Mouse (Mus musculus) hindbrain, postnatal 0 days (tissue): Measurements from ENCODE around the gene Slc25a47. TPM values are rescaled to one million over a fixed set of nuclear protein-coding genes. Genes with fewer than 3 reads are reported as not detected.

ENCODE experiments used
- ATAC-seq: fragments of 200-750 bp; cut with Nextera tagmentation; 2 replicates; pipeline ENCODE4 v1.8.0; 2017; ENCODE audit warnings: mild to moderate bottlenecking, moderate TSS enrichment, moderate library complexity
- DNase-seq: peaks from one replicate; pipeline ENCODE4 v3.0.0-alpha.2; 2015; ENCODE audit warnings: low spot score
- H3K27ac ChIP-seq: fragments of 300-500 bp; sonication (generic); 2 replicates; pipeline ENCODE4 v1.5.1; 2014; ENCODE audit warnings: mild to moderate bottlenecking
- H3K27me3 ChIP-seq: fragments of 300-500 bp; sonication (generic); 2 replicates; pipeline ENCODE4 v1.6.1; 2014; ENCODE audit warnings: low read length, mixed read lengths; ENCODE audit not compliant: insufficient read depth
- H3K36me3 ChIP-seq: fragments of 300-500 bp; sonication (generic); 2 replicates; pipeline ENCODE4 v1.6.1; 2014; ENCODE audit warnings: low read length, mixed read lengths; ENCODE audit not compliant: insufficient read depth
- H3K4me1 ChIP-seq: fragments of 300-500 bp; sonication (generic); 2 replicates; pipeline ENCODE4 v1.6.1; 2014; ENCODE audit warnings: antibody characterized with exemption, low read length, mixed read lengths; ENCODE audit not compliant: insufficient read depth
- H3K4me2 ChIP-seq: fragments of 300-500 bp; sonication (generic); 2 replicates; pipeline ENCODE4 v1.6.1; 2014; ENCODE audit warnings: low read depth, mild to moderate bottlenecking, low read length, moderate library complexity, mixed read lengths
- H3K4me3 ChIP-seq: fragments of 300-500 bp; sonication (generic); 2 replicates; pipeline ENCODE4 v1.5.1; 2014; ENCODE audit warnings: low read length
- H3K9ac ChIP-seq: fragments of 300-500 bp; sonication (generic); replicated peaks from 2 replicates; pipeline ENCODE4 v1.6.1; 2014; ENCODE audit warnings: mild to moderate bottlenecking, low read length, moderate library complexity, mixed read lengths
- H3K9me3 ChIP-seq: fragments of 300-500 bp; sonication (generic); 2 replicates; pipeline ENCODE4 v1.6.1; 2016; ENCODE audit warnings: low read length, mixed read lengths
- CTCF ChIP-seq: IDR thresholded peaks from 2 replicates; pipeline ENCODE4 v1.5.1; 2016; ENCODE audit warnings: antibody characterized with exemption, control low read depth, low read depth
- whole genome bisulfite sequencing: fragments of 180-500 bp; shearing (Covaris S2); extraction: QIAGEN DNeasy Blood & Tissue Kit; methylation state at CpG from one replicate; pipeline ENCODE4 v1.1.7; 2014; 5-methylcytosine and 5-hydroxymethylcytosine counted together
- polyA plus RNA-seq: library from polyadenylated mRNA; unstranded; fragments of >200 nt; fragmentation: Nextera tagmentation; extraction: Ambion mirVana; gene quantifications from 2 replicates; pipeline ENCODE4 v1.2.1, GENCODE M21; 2015
- total RNA-seq: library from RNA; depleted of rRNA; stranded (reverse); fragments of >200 nt; gene quantifications from 2 replicates; pipeline ENCODE4 v1.2.3, GENCODE M21; 2014

The Slc25a47 gene
- total and polyA plus RNA-seq, 2 experiments from 2014 or later: 6.7 to 13.7 TPM

GRCm38 (mm10) chr12:108857109-108857508, 21.3 kb downstream of the Slc25a47 start:
- H3K36me3 ChIP-seq: peaks cover 15% of the 10 kb centered on the region; the same call in 1 of the 2 replicates
- ATAC-seq (no peak), DNase-seq (no peak)
- WGBS: 81% methylated on average over 7 of the region's 7 CpGs
- H3K9me3 ChIP-seq: no peaks in the 10 kb centered on the region
- TF ChIP-seq CTCF: no peak
- no peak overlapping the region for H3K4me2 ChIP-seq
- H3K4me3 ChIP-seq: no peak overlapping the region
- no peaks in the 10 kb centered on the region for H3K4me1 ChIP-seq
- H3K9ac ChIP-seq: no peak overlapping the region
- no peaks in the 10 kb centered on the region for H3K27me3 ChIP-seq
- no peak overlapping the region for H3K27ac ChIP-seq

DNA sequence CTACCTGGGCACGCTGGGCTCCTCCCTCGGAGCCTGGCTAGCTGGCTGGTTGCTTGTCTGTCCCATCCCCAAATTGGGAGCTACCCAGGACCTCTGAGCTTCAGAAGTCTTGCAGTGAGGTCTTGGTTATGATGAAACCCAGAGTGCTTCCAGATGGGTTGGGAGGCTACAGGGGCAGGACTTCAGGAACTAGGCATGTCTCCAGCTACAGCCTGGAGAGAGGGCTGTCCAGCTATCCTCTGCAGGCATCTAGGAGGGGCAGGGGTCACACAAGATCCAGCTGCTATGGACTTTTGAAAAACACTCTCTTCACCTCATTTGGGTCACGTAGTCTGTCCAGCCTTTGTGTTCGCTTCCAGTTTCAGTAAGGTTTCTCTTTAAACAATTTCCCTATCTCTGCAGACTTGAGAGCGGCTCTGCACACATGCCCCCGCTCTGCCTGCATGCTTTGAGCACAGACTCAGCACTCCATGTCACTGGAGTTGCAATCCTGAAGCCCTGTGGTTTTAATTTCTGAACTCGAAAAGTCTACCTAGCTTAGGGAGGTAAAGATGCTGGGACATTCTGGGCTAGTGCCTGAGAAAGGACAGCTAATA, 21.8 kb downstream of the Slc25a47 start:
- H3K36me3 ChIP-seq: peaks cover 20% of the 10 kb centered on the region
- DNase-seq (no peak), ATAC-seq (no peak)
- H3K4me1 ChIP-seq: no peaks in the 10 kb centered on the region
- no peak overlapping the region for H3K4me3 ChIP-seq
- H3K27ac ChIP-seq: no peak overlapping the region
- no peaks in the 10 kb centered on the region for H3K9me3 ChIP-seq
- H3K9ac ChIP-seq: no peak overlapping the region
- TF ChIP-seq CTCF: no peak
- H3K4me2 ChIP-seq: no peak overlapping the region
- no peaks in the 10 kb centered on the region for H3K27me3 ChIP-seq
- 89% methylated on average over 7 of the region's 7 CpGs for WGBS

DNA sequence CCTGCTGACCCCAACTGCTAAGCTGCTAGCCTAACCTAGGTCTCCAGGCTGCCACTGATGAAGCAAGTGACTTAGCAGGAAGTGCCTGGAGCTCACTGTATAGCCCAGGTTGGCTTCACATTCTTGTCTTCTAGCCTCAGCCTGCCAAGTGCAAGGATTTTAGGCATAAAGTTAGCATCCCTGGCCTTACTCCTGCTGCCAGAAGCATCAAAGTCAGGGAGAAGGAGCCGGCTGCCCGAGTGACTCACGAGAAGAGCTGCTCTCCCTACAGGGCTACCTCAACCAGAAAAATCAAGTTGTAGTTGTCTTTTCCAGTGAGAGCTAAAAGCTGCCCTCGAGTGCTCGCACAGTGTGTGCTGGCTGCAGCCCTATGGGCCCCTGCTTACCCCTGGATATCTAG, 22.6 kb downstream of the Slc25a47 start:
- Histone ChIP-seq H3K36me3 (peaks cover 28% of the 10 kb centered on the region), H3K27me3 (no peaks in the 10 kb centered on the region), H3K9ac (no peak overlapping the region), H3K27ac (no peak overlapping the region), H3K9me3 (no peaks in the 10 kb centered on the region), H3K4me2 (no peak overlapping the region), H3K4me1 (no peaks in the 10 kb centered on the region), H3K4me3 (no peak overlapping the region)
- no peak for TF ChIP-seq CTCF
- WGBS: 87% methylated on average over 5 of the region's 5 CpGs
- no peak for ATAC-seq
- DNase-seq: no peak

DNA sequence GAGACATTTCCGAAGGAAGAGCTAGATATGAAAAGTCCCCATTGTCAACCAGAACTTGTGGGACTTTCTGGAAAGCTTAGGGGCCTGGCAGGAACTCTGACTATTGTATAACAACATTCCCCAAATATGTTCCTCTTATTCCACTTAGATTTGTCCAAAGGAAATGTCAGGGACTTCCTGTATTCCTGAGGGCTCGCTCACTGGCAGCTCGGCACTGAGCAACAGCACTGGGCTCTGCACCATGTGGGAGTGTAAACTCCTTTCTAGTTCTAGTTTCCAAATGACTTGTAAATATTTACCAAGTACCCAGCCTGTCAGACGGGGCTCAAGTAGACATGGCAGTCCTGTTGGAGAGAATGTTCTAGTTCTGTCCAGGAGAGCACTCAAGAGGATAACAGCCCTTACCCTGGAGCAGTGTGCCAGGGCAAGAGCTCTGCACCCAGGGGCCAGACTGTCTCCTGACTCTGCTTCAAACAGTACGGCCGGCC, 29.2 kb downstream of the Slc25a47 start:
- DNase-seq (no peak), ATAC-seq (no peak)
- no peak overlapping the region for H3K27ac ChIP-seq
- no peaks in the 10 kb centered on the region for H3K4me1 ChIP-seq
- H3K9me3 ChIP-seq: no peaks in the 10 kb centered on the region
- no peak for TF ChIP-seq CTCF
- no peaks in the 10 kb centered on the region for H3K27me3 ChIP-seq
- H3K36me3 ChIP-seq: peaks cover 81% of the 10 kb centered on the region
- 90% methylated on average over 6 of the region's 6 CpGs for WGBS
- H3K4me3 ChIP-seq: no peak overlapping the region
- H3K4me2 ChIP-seq: no peak overlapping the region
- no peak overlapping the region for H3K9ac ChIP-seq

GRCm38 (mm10) chr12:108869575-108869974, 33.7 kb downstream of the Slc25a47 start:
- ATAC-seq: no peak
- peak; percentile 30 for DNase-seq
- H3K36me3 ChIP-seq: peaks cover 76% of the 10 kb centered on the region

DNA sequence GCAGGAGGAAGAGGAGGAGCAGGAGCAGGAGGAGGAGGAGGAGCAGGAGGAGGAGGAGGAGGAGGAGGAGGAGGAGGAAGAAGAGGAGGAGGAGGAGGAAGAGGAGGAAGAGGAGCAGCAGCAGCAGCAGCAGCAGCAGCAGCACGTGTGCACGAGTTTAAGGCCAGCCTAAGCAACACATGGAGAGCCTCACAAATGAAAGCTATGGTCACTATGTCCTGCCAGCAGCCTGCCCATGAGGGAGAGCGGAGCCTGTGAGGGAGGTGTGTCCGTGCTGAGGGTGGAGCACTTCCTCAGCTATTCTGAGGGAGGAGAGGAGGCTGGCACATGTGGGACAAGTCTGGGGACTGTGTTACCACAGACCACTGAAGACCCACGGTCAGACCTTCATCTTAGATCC, 37.3 kb downstream of the Slc25a47 start:
- ATAC-seq (no peak), DNase-seq (no peak)
- Histone ChIP-seq H3K9me3 (no peaks in the 10 kb centered on the region), H3K4me3 (no peak overlapping the region), H3K4me1 (no peaks in the 10 kb centered on the region), H3K36me3 (peaks cover 55% of the 10 kb centered on the region), H3K9ac (no peak overlapping the region), H3K4me2 (no peak overlapping the region), H3K27me3 (no peaks in the 10 kb centered on the region), H3K27ac (no peak overlapping the region)
- TF ChIP-seq CTCF: no peak
- WGBS: 86% methylated on average over 5 of the region's 5 CpGs

More at GRCm38 (mm10) chr12:108869575-108869974, 33.7 kb downstream of the Slc25a47 start:
- TF ChIP-seq CTCF: peak; percentile 58
- Histone ChIP-seq H3K4me1 (no peaks in the 10 kb centered on the region), H3K9me3 (no peaks in the 10 kb centered on the region), H3K4me3 (no peak overlapping the region), H3K27me3 (no peaks in the 10 kb centered on the region), H3K9ac (no peak overlapping the region), H3K4me2 (no peak overlapping the region), H3K27ac (no peak overlapping the region)
- 84% methylated on average over 2 of the region's 2 CpGs for WGBS

DNA sequence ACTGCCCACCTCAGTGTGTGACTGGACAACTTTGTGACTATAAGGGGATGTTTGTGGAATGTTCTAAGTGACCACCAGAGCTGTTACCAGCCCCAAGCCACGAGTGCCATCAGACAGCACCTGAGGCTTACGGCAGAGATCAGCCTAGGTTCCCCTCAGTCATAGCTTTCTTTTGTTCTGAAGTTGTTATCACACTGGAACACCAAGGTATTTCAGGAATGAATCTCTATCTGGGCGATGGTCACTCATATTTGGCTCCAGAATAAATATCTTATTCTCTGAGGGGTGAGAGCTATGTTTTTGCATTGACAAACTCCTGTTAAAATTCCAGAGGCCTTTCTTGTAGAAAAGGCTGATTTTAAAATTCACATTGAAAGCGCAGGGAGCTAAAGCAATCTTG, 43.3 kb downstream of the Slc25a47 start:
- ATAC-seq: no peak
- H3K27ac ChIP-seq: no peak overlapping the region
- no peak for DNase-seq
- H3K27me3 ChIP-seq: no peaks in the 10 kb centered on the region
- H3K9me3 ChIP-seq: no peaks in the 10 kb centered on the region
- 91% methylated on average over 4 of the region's 4 CpGs for WGBS
- H3K4me2 ChIP-seq: no peak overlapping the region
- H3K36me3 ChIP-seq: peaks cover 52% of the 10 kb centered on the region; the same call in 1 of the 2 replicates
- no peaks in the 10 kb centered on the region for H3K4me1 ChIP-seq
- no peak overlapping the region for H3K4me3 ChIP-seq
- H3K9ac ChIP-seq: no peak overlapping the region
- no peak for TF ChIP-seq CTCF
